Mouse (Mus musculus) ES-Bruce4 (cell line): Measurements from ENCODE around the gene Smyd4.

Experiments
- CTCF ChIP-seq: IDR thresholded peaks from one replicate; pipeline ENCODE4 v1.8.1; 2011; ENCODE audit warnings: low read depth, low read length
- POLR2A ChIP-seq: IDR thresholded peaks from one replicate; pipeline ENCODE4 v1.8.1; 2011; ENCODE audit warnings: low read length; ENCODE audit not compliant: insufficient read depth

GRCm38 (mm10) chr11:75351225-75351624, 3.0 kb downstream of the Smyd4 start:
- no peak for TF ChIP-seq POLR2A
- no peak for TF ChIP-seq CTCF
